Mouse (Mus musculus) midbrain, embryonic 11.5 days (tissue): ENCODE measurements at regions not wholly inside any gene's neighbourhood (a gene's known extent, or its start where the extent isn't known, plus 50 kb on each side); places are given as distances from the start of the nearest gene placed in this dataset.
"Not testable (repeated sequence)": the region's sequence is repeated elsewhere in the genome, so short reads cannot be mapped to it uniquely, and the experiment has no call there.

Experiments
- ATAC-seq: fragments of 200-750 bp; cut with Nextera tagmentation; 2 replicates; pipeline ENCODE4 v1.8.0; 2017; ENCODE audit warnings: moderate TSS enrichment, moderate library complexity; ENCODE audit not compliant: low FRiP score
- DNase-seq: peaks from one replicate; pipeline ENCODE4 v3.0.0; 2015; ENCODE audit warnings: low spot score; ENCODE audit errors: missing footprints
- H3K27ac ChIP-seq: fragments of 300-500 bp; sonication (generic); 2 replicates; pipeline ENCODE4 v1.5.1; 2014; ENCODE audit warnings: low read depth, low read length
- H3K27me3 ChIP-seq: fragments of 300-500 bp; sonication (generic); 2 replicates; pipeline ENCODE4 v1.6.1; 2014; ENCODE audit warnings: mild to moderate bottlenecking, low read length, moderate library complexity, mixed read lengths; ENCODE audit not compliant: control insufficient read depth, insufficient read depth
- H3K36me3 ChIP-seq: fragments of 300-500 bp; sonication (generic); 2 replicates; pipeline ENCODE4 v1.6.1; 2014; ENCODE audit warnings: mild to moderate bottlenecking, low read length, moderate library complexity, mixed read lengths; ENCODE audit not compliant: control insufficient read depth, insufficient read depth
- H3K4me1 ChIP-seq: fragments of 300-500 bp; sonication (generic); 2 replicates; pipeline ENCODE4 v1.6.1; 2014; ENCODE audit warnings: low read length; ENCODE audit not compliant: control insufficient read depth, insufficient read depth
- H3K4me2 ChIP-seq: fragments of 300-500 bp; sonication (generic); 2 replicates; pipeline ENCODE4 v1.6.1; 2014; ENCODE audit warnings: mild to moderate bottlenecking, moderate library complexity
- H3K4me3 ChIP-seq: fragments of 300-500 bp; sonication (generic); 2 replicates; pipeline ENCODE4 v1.5.1; 2014; ENCODE audit warnings: low read depth, low read length
- H3K9ac ChIP-seq: fragments of 300-500 bp; sonication (generic); 2 replicates; pipeline ENCODE4 v1.6.1; 2014; ENCODE audit warnings: low read length
- H3K9me3 ChIP-seq: fragments of 300-500 bp; sonication (generic); 2 replicates; pipeline ENCODE4 v1.6.1; 2016; ENCODE audit warnings: low read length; ENCODE audit not compliant: control insufficient read depth
- WGBS: fragments of 180-500 bp; shearing (Covaris S2); extraction: QIAGEN DNeasy Blood & Tissue Kit; methylation state at CpG from one replicate; pipeline ENCODE4 v1.1.7; 2014; 5-methylcytosine and 5-hydroxymethylcytosine counted together

DNA sequence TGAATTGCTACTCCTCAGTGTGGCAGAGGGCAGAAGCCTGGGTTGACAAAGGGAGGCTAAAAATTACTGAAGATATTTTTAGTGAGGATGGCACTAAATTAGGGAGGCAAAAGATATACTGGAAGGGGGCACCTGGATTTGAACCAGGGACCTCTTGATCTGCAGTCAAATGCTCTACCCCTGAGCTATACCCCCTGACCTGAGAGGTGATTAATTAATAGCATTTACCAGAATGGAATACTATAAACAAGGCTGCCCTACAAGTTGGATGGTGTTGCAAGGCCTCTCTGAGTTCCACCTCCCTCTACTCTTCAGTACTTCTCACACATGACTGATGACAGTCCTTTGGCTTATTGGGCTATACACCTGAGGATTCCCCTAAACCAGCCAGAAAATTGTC is 136.6 kb upstream of the Zfp746 start:
- DNase-seq (no peak), ATAC-seq (no peak)
- H3K4me2 ChIP-seq, result no peak overlapping the region
- no peak overlapping the region for H3K9ac ChIP-seq
- H3K27me3 ChIP-seq, result no peaks in the 10 kb centered on the region
- no peak overlapping the region for H3K4me3 ChIP-seq
- H3K9me3 ChIP-seq, result no peaks in the 10 kb centered on the region
- no peaks in the 10 kb centered on the region for H3K36me3 ChIP-seq
- no peak overlapping the region for H3K27ac ChIP-seq
- H3K4me1 ChIP-seq, result no peaks in the 10 kb centered on the region

DNA sequence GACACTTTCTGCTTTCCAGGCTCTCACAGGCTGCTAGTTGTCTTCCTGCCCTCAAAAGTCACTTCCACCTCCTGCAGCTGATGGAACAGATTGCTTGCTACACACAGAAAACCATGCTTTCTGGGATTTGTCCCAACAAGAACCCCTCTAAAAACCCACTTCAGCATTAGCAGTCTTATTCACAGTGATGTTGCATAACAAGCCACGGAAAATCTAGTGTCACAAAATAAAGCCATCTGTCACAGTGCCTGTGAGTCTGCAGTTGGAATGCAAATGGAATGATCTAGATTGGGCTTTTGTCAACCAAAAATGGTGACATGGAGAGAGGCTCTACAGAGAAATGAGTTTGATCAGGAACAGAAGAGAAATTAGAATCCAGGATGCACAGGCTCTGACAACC is 135.4 kb upstream of the Zfp746 start:
- not testable (repeated sequence) for H3K27me3 ChIP-seq, DNase-seq, H3K4me3 ChIP-seq, H3K9ac ChIP-seq, H3K4me2 ChIP-seq, ATAC-seq, H3K27ac ChIP-seq, H3K36me3 ChIP-seq, H3K9me3 ChIP-seq, H3K4me1 ChIP-seq
- WGBS, result 57% methylated on average over 1 of the region's 1 CpGs

DNA sequence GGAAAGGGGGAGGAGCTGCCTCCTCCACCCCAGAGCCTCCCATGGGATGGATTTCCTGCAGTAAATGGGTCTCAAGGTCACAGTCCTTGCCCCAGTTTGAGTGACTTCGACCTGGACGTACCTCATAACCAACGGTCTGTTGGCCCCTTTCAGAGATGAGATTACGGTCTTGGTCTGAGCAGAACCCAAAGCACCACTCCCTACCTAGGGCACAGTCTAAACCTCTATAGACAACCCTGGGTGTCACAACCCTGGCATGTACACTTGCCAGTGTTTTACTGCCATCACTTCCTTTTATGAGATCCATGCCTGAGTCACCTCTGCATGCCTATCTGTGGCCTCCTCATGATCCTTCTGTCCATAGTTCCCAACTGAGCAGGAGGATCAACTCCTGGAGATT is 128.8 kb upstream of the Zfp746 start:
- Histone ChIP-seq H3K27me3 (no peaks in the 10 kb centered on the region), H3K9me3 (no peaks in the 10 kb centered on the region), H3K4me3 (no peak overlapping the region), H3K36me3 (no peaks in the 10 kb centered on the region), H3K4me1 (no peaks in the 10 kb centered on the region), H3K4me2 (no peak overlapping the region), H3K9ac (no peak overlapping the region), H3K27ac (no peak overlapping the region)
- WGBS, result 88% methylated on average over 4 of the region's 4 CpGs
- ATAC-seq, result no peak
- DNase-seq, result no peak

DNA sequence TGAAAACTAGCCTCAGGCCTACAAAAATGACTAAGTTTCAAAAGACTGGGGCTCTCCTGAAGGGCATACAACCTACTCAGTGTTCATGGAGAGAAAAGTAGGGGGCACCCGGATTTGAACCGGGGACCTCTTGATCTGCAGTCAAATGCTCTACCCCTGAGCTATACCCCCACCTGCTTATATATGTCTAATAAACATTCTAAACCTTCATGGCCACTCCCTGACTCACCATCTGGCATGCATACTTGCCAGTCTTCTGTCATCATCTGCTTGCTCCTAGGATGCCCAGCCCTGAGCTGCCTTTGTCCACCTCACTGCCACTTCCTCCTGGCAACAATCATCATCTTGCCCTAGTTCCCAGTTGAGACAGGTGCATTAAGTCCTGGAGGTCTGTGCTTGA is 123.3 kb upstream of the Zfp746 start:
- Histone ChIP-seq H3K4me3 (no peak overlapping the region), H3K36me3 (no peaks in the 10 kb centered on the region)
- DNase-seq, result no peak

DNA sequence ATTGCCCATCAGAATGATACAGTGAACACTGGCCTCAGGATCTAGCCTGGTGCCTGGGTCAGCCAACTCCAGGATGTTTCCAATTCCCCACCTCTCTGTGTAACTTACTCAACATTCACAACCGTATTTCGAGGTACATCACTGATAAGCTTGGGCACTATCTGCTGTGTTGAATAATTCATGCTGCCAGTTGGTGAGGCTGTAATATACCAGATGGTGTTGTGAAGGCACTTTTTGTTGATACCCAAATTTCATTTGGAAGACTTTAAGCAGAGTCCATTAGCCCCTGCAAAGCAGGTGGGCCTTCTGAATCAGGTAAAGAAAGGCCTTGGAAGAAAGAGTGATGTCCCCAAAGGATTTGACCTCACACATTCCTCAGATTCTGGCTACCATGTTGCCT is 122.7 kb upstream of the Zfp746 start:
- ATAC-seq, result no peak

More for the DNA sequence above, 123.3 kb upstream of the Zfp746 start:
- H3K27ac ChIP-seq, result no peak overlapping the region
- H3K4me1 ChIP-seq, result no peaks in the 10 kb centered on the region
- ATAC-seq, result no peak
- WGBS, result 93% methylated on average over 2 of the region's 2 CpGs
- H3K4me2 ChIP-seq, result no peak overlapping the region
- H3K9ac ChIP-seq, result no peak overlapping the region
- H3K27me3 ChIP-seq, result no peaks in the 10 kb centered on the region
- H3K9me3 ChIP-seq, result no peaks in the 10 kb centered on the region; the same call in 1 of the 2 replicates

GRCm38 (mm10) chr6:48205722-48206121 is 119.3 kb upstream of the Zfp746 start:
- no peak overlapping the region for H3K4me3 ChIP-seq
- ATAC-seq, result no peak
- H3K4me2 ChIP-seq, result no peak overlapping the region
- H3K4me1 ChIP-seq, result no peaks in the 10 kb centered on the region
- no peaks in the 10 kb centered on the region; the same call in 1 of the 2 replicates for H3K9me3 ChIP-seq
- WGBS, result 91% methylated on average over 5 of the region's 5 CpGs
- H3K27me3 ChIP-seq, result no peaks in the 10 kb centered on the region
- H3K36me3 ChIP-seq, result no peaks in the 10 kb centered on the region
- H3K9ac ChIP-seq, result no peak overlapping the region
- no peak overlapping the region for H3K27ac ChIP-seq
- DNase-seq, result no peak

More for the DNA sequence above, 122.7 kb upstream of the Zfp746 start:
- no peaks in the 10 kb centered on the region for H3K36me3 ChIP-seq
- no peak overlapping the region for H3K27ac ChIP-seq
- no peak for DNase-seq
- H3K4me1 ChIP-seq, result no peaks in the 10 kb centered on the region
- H3K9me3 ChIP-seq, result no peaks in the 10 kb centered on the region; the same call in 1 of the 2 replicates
- WGBS, result 93% methylated on average over 2 of the region's 2 CpGs
- H3K4me2 ChIP-seq, result no peak overlapping the region
- H3K27me3 ChIP-seq, result no peaks in the 10 kb centered on the region
- no peak overlapping the region for H3K4me3 ChIP-seq
- no peak overlapping the region for H3K9ac ChIP-seq

GRCm38 (mm10) chr6:48199951-48200350 is 113.6 kb upstream of the Zfp746 start:
- 74% methylated on average over 3 of the region's 3 CpGs for WGBS

GRCm38 (mm10) chr6:48198806-48199205 is 112.4 kb upstream of the Zfp746 start:
- no peak overlapping the region for H3K4me3 ChIP-seq
- no peaks in the 10 kb centered on the region for H3K36me3 ChIP-seq
- WGBS, result 83% methylated on average over 1 of the region's 1 CpGs
- H3K27me3 ChIP-seq, result no peaks in the 10 kb centered on the region
- no peak for DNase-seq
- no peak overlapping the region for H3K4me2 ChIP-seq
- no peak for ATAC-seq
- no peaks in the 10 kb centered on the region for H3K9me3 ChIP-seq
- H3K4me1 ChIP-seq, result no peaks in the 10 kb centered on the region
- no peak overlapping the region for H3K27ac ChIP-seq
- no peak overlapping the region for H3K9ac ChIP-seq

More at GRCm38 (mm10) chr6:48199951-48200350, 113.6 kb upstream of the Zfp746 start:
- no peaks in the 10 kb centered on the region for H3K36me3 ChIP-seq
- no peaks in the 10 kb centered on the region for H3K9me3 ChIP-seq
- H3K27ac ChIP-seq, result no peak overlapping the region
- H3K4me1 ChIP-seq, result no peaks in the 10 kb centered on the region
- DNase-seq, result no peak
- H3K27me3 ChIP-seq, result no peaks in the 10 kb centered on the region
- H3K4me3 ChIP-seq, result no peak overlapping the region
- H3K4me2 ChIP-seq, result no peak overlapping the region
- no peak for ATAC-seq
- no peak overlapping the region for H3K9ac ChIP-seq

GRCm38 (mm10) chr6:48197696-48198378 is 111.4 kb upstream of the Zfp746 start:
- ATAC-seq (no peak), DNase-seq (no peak)
- no peaks in the 10 kb centered on the region for H3K9me3 ChIP-seq
- no peak overlapping the region for H3K4me3 ChIP-seq
- H3K4me2 ChIP-seq, result no peak overlapping the region
- H3K27me3 ChIP-seq, result no peaks in the 10 kb centered on the region
- H3K9ac ChIP-seq, result no peak overlapping the region
- no peaks in the 10 kb centered on the region for H3K4me1 ChIP-seq
- H3K27ac ChIP-seq, result no peak overlapping the region
- no peaks in the 10 kb centered on the region for H3K36me3 ChIP-seq
- WGBS, result 76% methylated on average over 4 of the region's 4 CpGs
